Mouse (Mus musculus) gastrocnemius, postnatal 36 days (tissue): ENCODE data around the gene Irak2. TPM values are rescaled to one million over a fixed set of nuclear protein-coding genes. Genes with fewer than 3 reads are reported as not detected.

Experiments
- DNase-seq, 2 experiments: peaks; one replicate each; pipeline ENCODE4 v3.0.0; 2022
- intact Hi-C: fragments of 180-260 bp; cut with DNase I; formaldehyde crosslinking; loops from one replicate; pipeline ENCODE4 v1.15.1; 2025
- total RNA-seq, 2 experiments: library from RNA; stranded (reverse); gene quantifications; 2 replicates each; pipeline ENCODE4 v1.2.3; 2021

The Irak2 gene
- total RNA-seq, 2 experiments from 2014 or later, result 3.1 to 3.9 TPM

DNA sequence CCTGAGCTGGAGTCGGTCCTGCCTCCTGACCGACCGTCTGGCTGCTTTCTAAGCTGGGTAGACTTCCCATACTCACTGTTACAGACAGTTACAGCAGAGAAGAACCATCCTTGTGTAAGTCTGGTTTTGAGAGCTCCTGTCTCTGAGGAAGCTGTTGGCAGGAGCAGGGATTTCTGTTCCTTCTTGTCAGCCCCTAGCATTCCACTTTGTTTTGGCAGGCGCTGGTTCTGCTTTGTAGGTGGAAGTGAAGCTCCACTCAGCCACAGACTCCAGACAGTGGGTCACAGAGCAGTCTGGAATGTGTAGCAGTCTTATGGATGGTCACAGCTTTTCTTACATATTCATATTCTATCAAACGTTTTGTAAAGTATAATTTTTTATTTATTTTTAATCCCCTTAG lies 7.9 kb upstream of the Irak2 start:
- intact Hi-C loops, result no loop called here
- no peak for DNase-seq

DNA sequence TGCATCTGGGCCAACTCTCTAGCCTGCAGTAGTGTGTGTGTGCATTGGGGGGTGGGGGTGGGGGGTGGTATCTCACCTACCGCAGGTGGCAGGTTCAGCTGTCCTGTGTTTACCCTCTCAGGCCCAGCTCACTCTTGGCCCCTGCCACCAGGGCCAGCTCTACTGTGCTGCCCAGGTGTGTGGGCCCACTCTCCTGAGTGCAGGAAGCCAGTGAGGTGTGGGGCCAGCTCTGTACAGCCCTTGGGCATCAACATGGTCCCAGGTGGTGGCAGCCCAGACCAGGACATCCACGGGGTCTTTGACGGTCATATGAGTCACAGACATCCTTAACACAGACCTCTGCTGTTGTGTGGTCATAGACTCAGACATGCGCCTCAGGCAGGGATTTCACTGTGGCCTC lies 5.4 kb upstream of the Irak2 start:
- intact Hi-C loops, result no loop called here
- DNase-seq, result no peak

- intact Hi-C loops, result no loop called here
- no peak for DNase-seq
Measured at GRCm38 (mm10) chr6:113639201-113639600, 934 bp downstream of the Irak2 start.

DNA sequence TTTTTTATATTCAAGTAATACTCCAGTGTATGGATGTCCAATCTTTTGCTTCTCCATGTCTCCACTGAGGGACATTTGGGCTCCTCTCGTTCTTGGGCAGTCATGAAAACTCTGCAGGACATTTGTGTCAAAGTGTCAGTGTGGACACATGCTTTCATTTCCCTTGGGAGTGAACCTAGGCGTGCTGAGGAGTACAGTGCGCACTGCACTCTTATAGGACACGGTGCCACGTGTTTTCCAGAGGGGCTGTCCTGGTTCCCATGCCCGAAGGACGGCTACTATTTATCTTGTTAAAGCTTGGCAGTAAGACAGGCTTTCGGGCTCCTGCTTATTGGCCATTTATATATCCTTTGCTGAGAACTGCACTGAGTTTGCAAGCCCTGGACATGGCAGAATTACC lies 4.3 kb downstream of the Irak2 start:
- no peak for DNase-seq
- intact Hi-C loops, result no loop called here

GRCm38 (mm10) chr6:113643021-113643420 lies 4.8 kb downstream of the Irak2 start:
- no peak for DNase-seq
- intact Hi-C loops, result no loop called here

- DNase-seq, result no peak
- intact Hi-C loops, result no loop called here
Measured at GRCm38 (mm10) chr6:113643967-113644366, 5.7 kb downstream of the Irak2 start.

- intact Hi-C loops, result no loop called here
- DNase-seq, result no peak
Measured at GRCm38 (mm10) chr6:113644808-113645207, 6.5 kb downstream of the Irak2 start.

GRCm38 (mm10) chr6:113649346-113650196 lies 11.3 kb downstream of the Irak2 start:
- intact Hi-C loops, result no loop called here

DNA sequence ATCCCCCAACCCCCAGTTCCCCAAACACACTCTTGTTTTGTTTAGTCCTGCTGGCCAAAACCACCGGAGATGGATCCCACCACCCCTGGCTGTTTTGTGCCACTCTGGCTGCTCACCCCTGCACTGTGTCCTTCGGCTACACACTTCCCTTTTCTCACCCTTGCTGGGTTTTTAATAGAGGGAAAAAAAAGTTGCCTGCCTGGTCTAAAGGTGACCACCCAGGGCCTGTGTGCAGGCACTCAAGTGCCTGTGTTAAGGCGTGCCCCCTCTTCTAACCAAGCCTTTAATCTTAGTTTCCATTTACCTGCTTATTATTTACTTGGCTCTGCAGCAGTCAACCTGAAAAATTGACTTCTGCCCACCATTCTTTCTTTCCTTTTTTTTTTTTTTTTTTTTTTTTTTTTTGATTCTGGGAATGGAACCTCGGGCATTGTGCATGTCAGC lies 12.0 kb downstream of the Irak2 start:
- intact Hi-C loops, result no loop called here
- no peak for DNase-seq

More at GRCm38 (mm10) chr6:113649346-113650196, 11.3 kb downstream of the Irak2 start:
- no peak for DNase-seq

- DNase-seq, result no peak
- intact Hi-C loops, result no loop called here
Measured at GRCm38 (mm10) chr6:113651626-113652025, 13.4 kb downstream of the Irak2 start.

DNA sequence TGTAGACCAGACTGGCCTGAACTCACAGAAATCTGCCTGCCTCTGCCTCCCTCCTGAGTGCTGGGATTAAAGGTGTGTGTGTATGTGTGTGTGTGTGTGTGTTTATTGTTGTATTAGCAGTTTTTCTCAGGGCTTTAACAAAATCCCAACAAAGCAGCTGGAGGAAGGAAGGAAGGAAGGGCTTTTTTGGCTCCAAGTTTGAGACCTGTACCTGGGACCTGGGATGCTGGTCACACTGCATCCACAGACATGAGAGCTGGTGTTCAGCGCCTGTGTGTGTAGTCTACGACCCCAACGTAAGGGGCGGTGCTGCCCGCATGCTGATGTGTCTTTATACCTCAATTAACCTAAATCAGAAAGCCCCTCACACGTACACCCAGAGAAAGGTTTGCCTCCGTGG lies 15.3 kb downstream of the Irak2 start:
- no peak for DNase-seq
- intact Hi-C loops, result no loop called here

DNA sequence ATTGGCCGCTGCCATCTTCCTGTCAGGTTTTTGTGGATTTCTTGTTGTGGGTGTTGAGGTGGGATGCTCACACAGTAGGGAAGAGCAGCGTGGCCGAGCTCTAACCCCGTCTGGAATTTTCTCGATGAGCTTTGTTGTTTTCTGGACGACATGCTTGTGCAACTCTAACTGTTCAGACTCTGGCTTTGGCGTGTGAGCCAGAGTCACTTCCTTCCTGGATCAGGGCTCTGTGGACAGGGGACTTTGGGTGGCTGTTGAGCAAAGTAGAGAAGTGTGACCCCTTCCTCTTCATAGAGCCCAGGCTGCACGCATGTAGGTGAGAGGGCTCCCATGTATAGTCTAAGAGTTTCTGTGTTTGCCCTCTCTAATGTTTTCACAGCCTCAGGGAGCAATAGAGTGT lies 15.8 kb downstream of the Irak2 start:
- no peak for DNase-seq
- intact Hi-C loops, result no loop called here

- intact Hi-C loops, result no loop called here
- DNase-seq, result no peak
Measured at GRCm38 (mm10) chr6:113654753-113655397, 16.6 kb downstream of the Irak2 start.

- DNase-seq, result no peak
- intact Hi-C loops, result no loop called here
Measured at GRCm38 (mm10) chr6:113655475-113655874, 17.2 kb downstream of the Irak2 start.

- intact Hi-C loops, result no loop called here
Measured at GRCm38 (mm10) chr6:113656847-113657246, 18.6 kb downstream of the Irak2 start.

GRCm38 (mm10) chr6:113658226-113658625 lies 20.0 kb downstream of the Irak2 start:
- no peak for DNase-seq
- intact Hi-C loops, result no loop called here

More at GRCm38 (mm10) chr6:113656847-113657246, 18.6 kb downstream of the Irak2 start:
- DNase-seq, result no peak

- intact Hi-C loops, result no loop called here
- no peak for DNase-seq
Measured at GRCm38 (mm10) chr6:113659648-113660491, 21.6 kb downstream of the Irak2 start.

DNA sequence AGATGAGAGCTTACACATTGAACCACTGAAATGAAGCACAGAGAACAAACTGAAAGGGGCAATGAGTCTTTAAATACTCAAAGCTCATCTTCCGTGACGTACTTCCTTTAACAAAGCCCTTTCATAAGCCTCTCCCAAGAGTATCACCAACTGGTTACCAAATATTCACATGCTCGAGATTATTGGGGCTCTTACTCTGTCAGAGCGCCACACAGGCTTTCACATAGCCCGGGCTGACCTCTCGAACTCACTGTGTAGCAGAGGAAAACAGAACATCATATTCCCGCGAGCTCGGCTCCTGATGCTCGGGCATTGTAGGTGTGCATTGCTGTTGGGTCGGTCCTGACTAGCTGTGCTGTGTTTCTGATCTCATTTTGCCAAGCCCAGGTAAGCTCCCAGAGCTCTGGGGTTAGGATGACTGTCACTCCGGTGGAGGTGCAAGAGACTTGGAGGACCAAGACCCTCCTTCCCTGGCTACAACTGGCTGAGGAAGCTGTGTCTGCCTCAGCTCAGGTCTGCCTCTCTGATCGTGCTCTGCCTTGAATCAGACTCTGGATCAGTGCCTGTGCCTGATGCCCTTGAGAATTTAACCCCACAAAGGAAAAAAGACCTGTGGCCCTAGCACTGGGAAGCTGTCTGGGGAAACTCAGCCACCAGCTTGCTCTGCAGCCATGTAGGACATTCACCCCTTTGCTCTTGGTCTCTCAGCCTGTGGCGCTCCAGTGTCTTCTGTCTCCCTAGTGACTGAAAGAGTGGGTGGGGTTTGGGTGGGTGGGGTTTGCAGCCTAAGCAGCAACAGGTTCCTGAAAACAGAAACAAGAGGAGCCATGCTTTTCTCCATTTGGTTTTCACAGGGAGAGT lies 22.5 kb downstream of the Irak2 start:
- intact Hi-C loops, result no loop called here
- DNase-seq, result no peak

GRCm38 (mm10) chr6:113661353-113662241 lies 23.3 kb downstream of the Irak2 start:
- peak; percentile 25 to 39 for DNase-seq
- intact Hi-C loops, result no loop called here
